Mouse (Mus musculus): ENCODE measurements at regions not wholly inside any gene's neighbourhood (a gene's known extent, or its start where the extent isn't known, plus 50 kb on each side); places are given as distances from the start of the nearest gene placed in this dataset.

GRCm38 (mm10) chr2:138675229-138676065 lies 419.1 kb downstream of the Btbd3 start:
- TF ChIP-seq CTCF (IDR thresholded peaks at IDR 0.05; ENCODE audit: low read depth) (no peak), EP300 (IDR thresholded peaks at IDR 0.05; ENCODE audit: low read depth) (no peak)

Measured in liver, postnatal 0 days (tissue).